Mouse (Mus musculus): ENCODE results near the gene Myh2. TPM values are rescaled to one million over a fixed set of nuclear protein-coding genes. Genes with fewer than 3 reads are reported as not detected.

The Myh2 gene
- polyA plus RNA-seq (2012; rRNA removed): under 0.01 TPM in 1 of 2 replicates, not detected in the other

DNA sequence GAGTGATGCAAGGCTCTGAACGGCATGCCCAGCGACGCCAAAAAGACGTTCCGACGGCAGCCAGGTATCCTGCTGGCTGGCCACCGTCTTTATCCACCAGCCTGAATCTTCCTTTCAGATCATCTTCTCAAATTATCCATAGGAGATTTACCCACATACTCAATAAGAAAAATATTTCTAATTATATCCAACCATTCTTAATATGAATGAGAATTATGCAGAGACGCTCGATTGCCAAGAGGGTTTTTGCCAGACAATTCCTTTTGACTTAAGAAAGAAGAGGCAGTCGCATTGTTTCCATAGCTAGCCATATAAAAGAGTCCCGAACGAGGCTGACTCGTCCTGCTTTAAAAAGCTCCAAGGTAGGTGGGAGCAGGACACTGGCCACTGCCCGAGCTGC lies at the start of gene Myh2:
Gene Myh2 (plus strand): TSS at position 301 of the 400 bp plus-strand sequence.

DNA sequence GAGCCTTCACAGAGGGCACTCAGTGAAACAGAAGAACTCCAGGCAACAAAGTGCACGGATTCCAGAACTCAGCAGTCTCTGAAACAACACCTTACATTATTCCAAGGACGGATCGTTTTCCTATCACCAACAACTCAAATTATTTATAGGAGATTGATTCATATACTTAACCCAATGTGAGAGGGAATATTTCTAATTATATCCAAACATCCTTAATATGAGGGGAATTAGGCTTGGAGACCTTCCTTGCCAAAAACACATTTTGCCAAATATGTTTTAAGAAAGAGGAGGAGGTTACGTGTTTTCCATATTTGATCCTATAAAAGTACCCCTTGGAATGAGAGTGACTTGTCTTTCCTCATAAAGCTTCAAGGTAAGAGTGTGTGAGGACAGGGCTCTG lies 28.9 kb downstream of the Myh2 start, which contains the start of gene Myh1:
Gene Myh1 (plus strand): TSS at position 301 of the 400 bp plus-strand sequence.

DNA sequence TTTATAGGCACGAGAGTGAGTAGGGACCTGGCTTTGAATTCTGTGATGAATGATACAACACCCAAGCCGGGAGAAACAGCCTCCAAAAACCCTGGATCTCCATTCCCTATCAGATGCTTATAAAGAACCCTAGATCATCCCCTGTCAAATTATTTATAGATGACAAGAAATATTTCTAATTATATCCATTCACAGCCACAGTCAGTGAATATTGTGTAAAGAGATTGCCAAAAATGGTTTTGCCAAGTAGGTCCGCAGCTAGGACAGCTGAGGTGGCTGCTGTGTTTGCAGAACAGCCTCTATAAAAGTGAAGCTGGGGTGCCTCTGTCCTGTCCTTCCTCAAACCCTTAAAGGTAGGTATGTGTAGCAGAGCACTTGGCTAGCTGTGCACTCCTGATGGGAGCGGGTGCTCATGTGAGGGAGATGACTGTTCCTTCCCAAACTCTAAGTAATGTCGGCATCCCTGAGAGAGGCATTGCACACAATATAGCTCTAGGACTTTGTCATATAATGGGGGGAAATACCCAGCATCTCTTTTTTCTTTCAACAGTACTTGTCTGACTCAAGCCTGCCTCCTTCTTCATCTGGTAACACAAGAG lies 66.8 kb downstream of the Myh2 start, which contains the start of gene Myh4:
Gene Myh4 (plus strand): TSS at position 549 of the 599 bp plus-strand sequence.

Other genes starting within 250 kb of the Myh2 start
- gene Tmem238l, start 214.4 kb upstream of the Myh2 start, polyA plus RNA-seq (2012; rRNA removed): not detected in 2 replicates
- 1.3 and 1.4 TPM in 2 replicates for gene Tmem220, start 145.9 kb upstream of the Myh2 start, polyA plus RNA-seq (2012; rRNA removed)
- gene Adprm, start 118.4 kb upstream of the Myh2 start, polyA plus RNA-seq (2012; rRNA removed): 8.4 and 8.6 TPM in 2 replicates
- gene Sco1, start 118.4 kb upstream of the Myh2 start, polyA plus RNA-seq (2012; rRNA removed): 2.9 and 3.3 TPM in 2 replicates
- 0.09 and 4.7 TPM in 2 replicates for gene Myh3, start 92.7 kb upstream of the Myh2 start, polyA plus RNA-seq (2012; rRNA removed)
- gene Myh1, start 29.0 kb downstream of the Myh2 start, polyA plus RNA-seq (2012; rRNA removed): 0.02 TPM in 1 of 2 replicates, not detected in the other
- 0.01 TPM in 1 of 2 replicates, not detected in the other for gene Myh4, start 67.0 kb downstream of the Myh2 start, polyA plus RNA-seq (2012; rRNA removed)
- gene Myh8, start 106.1 kb downstream of the Myh2 start, polyA plus RNA-seq (2012; rRNA removed): 0.02 and 2.3 TPM in 2 replicates
- gene Myh13, start 150.6 kb downstream of the Myh2 start, polyA plus RNA-seq (2012; rRNA removed): 0.01 and 0.02 TPM in 2 replicates